13 mouse cellular contexts compared by ENCODE assay signal in genomic region chr9:21126259-21126627, GRCm38 (mm10). TPM values are rescaled to one million over a fixed set of nuclear protein-coding genes. Genes with fewer than 3 reads are reported as not detected.
DNase-seq lines count a peak whose midpoint lies in the region; ATAC-seq and TF ChIP-seq lines count a peak whose summit lies in the region.
"Had no signal": no experiment of that assay in that cellular context is flagged by ENCODE, and none has a peak within 500 bp of the region (broad histone marks: within the 10 kb centered on the region; RNA-seq: fewer than 3 reads in every experiment).

No protein-coding gene starts in this region.

- H3K27ac ChIP-seq in heart, embryonic 14.5 days (replicated peaks in 1 of 2; ENCODE audit: control insufficient read depth in 1 of 2, insufficient read depth in 1 of 2, low read depth in 2 of 2, low read length in 2 of 2) = peak overlapping the region; percentile 70 to 74
- peak overlapping the region; percentile 68 for H3K27ac ChIP-seq in macrophage
- H3K27ac ChIP-seq: neural tube, embryonic 15.5 days had no signal

- H3K79me2 ChIP-seq in C2C12 (ENCODE audit: control insufficient read depth, insufficient read depth) = no peaks in the 10 kb centered on the region
- peaks cover 36% of the 10 kb centered on the region for H3K79me2 ChIP-seq in macrophage (ENCODE audit: inconsistent target)

- CTCF ChIA-PET in Patski (lab: Charles Lee) = interaction anchor here (0.6 to 1.4 kb wide), 2 partner anchors 11 to 95 kb away, joined by 3 to 4 read pairs; no protein-coding TSS in a partner anchor

- H3K4me2 ChIP-seq in heart, embryonic 14.5 days (ENCODE audit: low read length) = peak overlapping the region; percentile 2; the same call in 1 of the 2 replicates
- H3K4me2 ChIP-seq: neural tube, embryonic 15.5 days had no signal

- in situ Hi-C loops in Patski (cut with MboI; ENCODE audit: low pct_unique_long_range_greater_than_20kb) = no loop called here

- POLR2A ChIA-PET in Patski (lab: Charles Lee) = interaction anchor here (0.7 to 1.3 kb wide), 2 partner anchors 10 to 26 kb away, joined by 3 read pairs; no protein-coding TSS in a partner anchor

- no peaks in the 10 kb centered on the region for H3K27me3 ChIP-seq in heart, embryonic 14.5 days (ENCODE audit: control insufficient read depth, insufficient read depth, low read length)
- H3K27me3 ChIP-seq in C2C12 (ENCODE audit: control insufficient read depth, insufficient read depth, insufficient read length) = no peaks in the 10 kb centered on the region
- no peaks in the 10 kb centered on the region for H3K27me3 ChIP-seq in Patski
- H3K27me3 ChIP-seq: neural tube, embryonic 15.5 days had no signal

- no peak overlapping the region for H3K4me3 ChIP-seq in heart, embryonic 14.5 days (ENCODE audit: control insufficient read depth in 1 of 2, insufficient read depth in 1 of 2, low read depth in 1 of 2, low read length in 2 of 2)
- H3K4me3 ChIP-seq in C2C12 (ENCODE audit: insufficient read depth, poor library complexity, severe bottlenecking) (no peak overlapping the region), macrophage (ENCODE audit: inconsistent target) (no peak overlapping the region)
- H3K4me3 ChIP-seq: neural tube, embryonic 15.5 days had no signal

- intact Hi-C loops in gastrocnemius, postnatal 14 days (cut with DNase I; ENCODE audit: low total_unique reads) = no loop called here

- H3K9ac ChIP-seq in heart, embryonic 14.5 days (ENCODE audit: low read length) = no peak overlapping the region
- H3K9ac ChIP-seq: neural tube, embryonic 15.5 days had no signal

- H3ac ChIP-seq in C2C12 (ENCODE audit: control insufficient read depth, insufficient read length, low read depth) = no peak overlapping the region

- no peaks in the 10 kb centered on the region for H3K9me3 ChIP-seq in heart, embryonic 14.5 days (ENCODE audit: control insufficient read depth, low read length)
- H3K9me3 ChIP-seq: neural tube, embryonic 15.5 days had no signal

- TF ChIP-seq CTCF in C2C12 (IDR thresholded peaks at IDR 0.05; ENCODE audit: control insufficient read depth, insufficient read depth, insufficient read length) (no peak), Patski (IDR thresholded peaks at IDR 0.05) (no peak)

- H3K79me3 ChIP-seq in C2C12 (ENCODE audit: low read depth) = no peaks in the 10 kb centered on the region

- ATAC-seq in heart, embryonic 14.5 days (ENCODE audit: insufficient number of reproducible peaks, insufficient read depth, low FRiP score, low read depth) = peak; percentile 60
- ATAC-seq in Patski = peak; percentile 18
- ATAC-seq: intestine, embryonic 16.5 days had no signal

- 2% methylated on average over 2 of the region's 2 CpGs for WGBS in heart, embryonic 14.5 days
- WGBS in macrophage (ENCODE audit: missing documents) = 27% methylated on average over 2 of the region's 2 CpGs

- H3K4me1 ChIP-seq in heart, embryonic 14.5 days (ENCODE audit: control insufficient read depth in 2 of 2, insufficient read depth in 2 of 2, low read length in 2 of 2) = peaks cover 13 to 20% of the 10 kb centered on the region in 2 experiments

- DNase-seq in heart, adult 9 months (ENCODE audit: low spot score in 2 of 2) = no peak
- DNase-seq in Patski (ENCODE audit: low read depth, low spot score) = no peak
- DNase-seq in gastrocnemius, postnatal 14 days = no peak
- DNase-seq in cerebellum, adult 11-12 months = no peak
- DNase-seq: cerebellum, adult 2 months; kidney, postnatal 14 days; lung, postnatal 14 days; right cerebral cortex, adult 18-20 months had no signal

- peaks cover 55% of the 10 kb centered on the region for H3K36me3 ChIP-seq in heart, embryonic 14.5 days (ENCODE audit: control insufficient read depth, insufficient read depth, low read length)
- H3K36me3 ChIP-seq in C2C12 (ENCODE audit: control insufficient read depth, insufficient read depth) = peaks cover 7% of the 10 kb centered on the region
- peaks cover 53% of the 10 kb centered on the region for H3K36me3 ChIP-seq in macrophage (ENCODE audit: inconsistent target)

TF ChIP-seq in C2C12, 6 proteins besides CTCF, POLR2A, EP300 and RAD21:
- no peak for TF ChIP-seq MYOG (IDR thresholded peaks at IDR 0.05; ENCODE audit: control insufficient read depth, extremely low read depth, insufficient read length)
- peak; percentile 71 for TF ChIP-seq MYOD1 (IDR thresholded peaks at IDR 0.05; ENCODE audit: control insufficient read depth, insufficient read length, low read depth)
- peak; percentile 54 for TF ChIP-seq MAX (IDR thresholded peaks at IDR 0.05)

RNA-seq across cellular contexts. Expression of gene Tyk2, which starts 4.8 kb away (rescaled TPM):
- polyA plus RNA-seq in heart, embryonic 14.5 days (2014; fragmentation: Nextera tagmentation; extraction: Ambion mirVana) = 11.2 and 11.9 TPM in 2 replicates
- polyA plus RNA-seq in C2C12 (2012; fragmentation: generic; extraction: Trizol) (8.7 TPM), Patski (2021) (20.3 TPM), macrophage (2018) (22.8 to 47.7 TPM (median 23.6 TPM) in 3 replicates)
- 100 to 1,000 TPM; 145 to 475 (median 281) TPM for total RNA-seq in macrophage (2018; cell fraction: chromatin; rRNA removed)
- 100 to 1,000 TPM in 1 of 26 experiments, 10 to 100 TPM in 25; 31.2 to 105 (median 49.4) TPM for total RNA-seq in macrophage (2018; cell fraction: cytosol; rRNA removed)
- total RNA-seq in macrophage (2018; cell fraction: nucleus; rRNA removed) = 100 to 1,000 TPM; 118 to 306 (median 168) TPM
- 1 to 10 TPM; 4.9 to 5.3 TPM for total RNA-seq in gastrocnemius, postnatal 14 days (2021)

RNA-seq across cellular contexts. Expression of gene Cdc37, which starts 23.5 kb away (rescaled TPM):
- 209 and 212 TPM in 2 replicates for polyA plus RNA-seq in heart, embryonic 14.5 days (2014; fragmentation: Nextera tagmentation; extraction: Ambion mirVana)
- polyA plus RNA-seq in C2C12 (2012; fragmentation: generic; extraction: Trizol) (342 TPM), Patski (2021) (312 TPM), macrophage (2018) (166 to 206 TPM (median 199 TPM) in 3 replicates)
- total RNA-seq in macrophage (2018; cell fraction: chromatin; rRNA removed) = 10 to 100 TPM; 40.1 to 93.8 (median 70.7) TPM
- total RNA-seq in macrophage (2018; cell fraction: cytosol; rRNA removed) = 100 to 1,000 TPM; 123 to 178 (median 150) TPM
- total RNA-seq in macrophage (2018; cell fraction: nucleus; rRNA removed) = 10 to 100 TPM; 45.9 to 97.7 (median 66.8) TPM
- 100 to 1,000 TPM; 138 to 139 TPM for total RNA-seq in gastrocnemius, postnatal 14 days (2021)

RNA-seq across cellular contexts. Expression of gene Raver1, which starts 34.4 kb away (rescaled TPM):
- polyA plus RNA-seq in heart, embryonic 14.5 days (2014; fragmentation: Nextera tagmentation; extraction: Ambion mirVana) = 43.9 and 44.9 TPM in 2 replicates
- polyA plus RNA-seq in C2C12 (2012; fragmentation: generic; extraction: Trizol) (49.2 TPM), Patski (2021) (65.4 TPM), macrophage (2018) (24.3 to 37.8 TPM (median 28.2 TPM) in 3 replicates)
- total RNA-seq in macrophage (2018; cell fraction: chromatin; rRNA removed) = 10 to 100 TPM; 23.7 to 63.5 (median 47.2) TPM
- 10 to 100 TPM; 31.9 to 51.1 (median 39.1) TPM for total RNA-seq in macrophage (2018; cell fraction: cytosol; rRNA removed)
- total RNA-seq in macrophage (2018; cell fraction: nucleus; rRNA removed) = 10 to 100 TPM; 37.6 to 65.2 (median 48.8) TPM
- 10 to 100 TPM; 16.2 to 19.6 TPM for total RNA-seq in gastrocnemius, postnatal 14 days (2021)

RNA-seq across cellular contexts. Expression of gene Gm38431, which starts 34.4 kb away (rescaled TPM):
- 1.3 and 1.4 TPM in 2 replicates for polyA plus RNA-seq in heart, embryonic 14.5 days (2014; fragmentation: Nextera tagmentation; extraction: Ambion mirVana)
- polyA plus RNA-seq in C2C12 (2012; fragmentation: generic; extraction: Trizol) (1.3 TPM), Patski (2021) (1.2 TPM), macrophage (2018) (0.88 to 8.1 TPM (median 2.0 TPM) in 3 replicates)
- total RNA-seq in macrophage (2018; cell fraction: chromatin; rRNA removed) = 10 to 100 TPM in 9 of 26 experiments, 1 to 10 TPM in 17; 3.6 to 34.0 (median 7.0) TPM
- total RNA-seq in macrophage (2018; cell fraction: cytosol; rRNA removed) = 1 to 10 TPM in 18 of 26 experiments, under 1 TPM in 8; 0.53 to 2.4 (median 1.2) TPM
- total RNA-seq in macrophage (2018; cell fraction: nucleus; rRNA removed) = 1 to 10 TPM in 25 of 26 experiments, under 1 TPM in 1; 0.96 to 5.7 (median 2.7) TPM
- total RNA-seq in gastrocnemius, postnatal 14 days (2021) = 1 to 10 TPM in 1 of 2 experiments, under 1 TPM in 1; 0.92 to 1.1 TPM

RNA-seq across cellular contexts. Expression of gene Pde4a, which starts 39.3 kb away (rescaled TPM):
- 11.0 and 11.8 TPM in 2 replicates for polyA plus RNA-seq in heart, embryonic 14.5 days (2014; fragmentation: Nextera tagmentation; extraction: Ambion mirVana)
- polyA plus RNA-seq in C2C12 (2012; fragmentation: generic; extraction: Trizol) (7.4 TPM), Patski (2021) (3.0 TPM), macrophage (2018) (6.5 to 7.1 TPM (median 6.8 TPM) in 3 replicates)
- 10 to 100 TPM in 21 of 26 experiments, 1 to 10 TPM in 5; 5.5 to 39.0 (median 18.5) TPM for total RNA-seq in macrophage (2018; cell fraction: chromatin; rRNA removed)
- 1 to 10 TPM; 2.4 to 9.2 (median 7.3) TPM for total RNA-seq in macrophage (2018; cell fraction: cytosol; rRNA removed)
- 10 to 100 TPM in 19 of 26 experiments, 1 to 10 TPM in 7; 4.9 to 34.1 (median 16.7) TPM for total RNA-seq in macrophage (2018; cell fraction: nucleus; rRNA removed)
- 10 to 100 TPM; 26.1 to 27.1 TPM for total RNA-seq in gastrocnemius, postnatal 14 days (2021)
